Mouse (Mus musculus): ENCODE data around the gene Vps25. TPM values are rescaled to one million over a fixed set of nuclear protein-coding genes. Genes with fewer than 3 reads are reported as not detected.
A peak's percentile ranks its signal among the peaks of the same experiment; 100 is the strongest.

Gene Vps25
- polyA plus RNA-seq, 1 experiment: 92.6 TPM

DNA sequence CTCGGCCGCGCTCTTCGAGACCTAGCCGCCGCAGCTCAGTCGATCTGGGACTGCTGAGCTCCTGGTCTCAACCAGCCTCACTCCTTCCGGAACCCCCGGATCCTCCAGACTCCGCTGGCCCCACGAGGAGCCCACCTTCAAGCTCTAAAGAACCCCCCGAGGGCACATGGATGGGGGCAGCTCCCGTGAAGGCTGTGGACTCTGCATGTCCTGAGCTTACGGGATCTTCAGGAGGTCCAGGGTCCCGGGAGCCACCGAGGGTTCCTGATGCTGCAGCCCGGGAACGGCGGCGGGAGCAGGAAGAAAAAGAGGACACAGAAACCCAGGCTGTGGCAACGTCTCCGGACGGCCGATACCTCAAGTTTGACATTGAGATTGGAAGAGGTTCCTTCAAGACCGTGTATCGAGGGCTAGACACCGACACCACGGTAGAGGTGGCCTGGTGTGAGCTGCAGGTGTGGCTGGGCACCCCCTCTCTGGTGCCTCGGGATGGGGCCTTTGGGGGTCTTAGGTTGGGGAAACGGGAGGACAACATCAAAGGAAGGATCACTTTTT is 7.4 kb downstream of the Vps25 start:
- no peak for DNase-seq
- H3K27me3 ChIP-seq (ENCODE audit: control insufficient read depth, insufficient read depth, low read length): peaks cover 24% of the 10 kb centered on the region
- peaks cover 6% of the 10 kb centered on the region; the same call in 1 of the 2 replicates for H3K36me3 ChIP-seq (ENCODE audit: control insufficient read depth, insufficient read depth, low read length)
- WGBS: 5% methylated on average over 30 of the region's 30 CpGs
- H3K4me3 ChIP-seq (ENCODE audit: control insufficient read depth, insufficient read depth, low read length): peak overlapping the region; percentile 21
- peaks cover 20% of the 10 kb centered on the region for H3K4me1 ChIP-seq (replicated peaks; ENCODE audit: control insufficient read depth, insufficient read depth, low read length)
- H3K27ac ChIP-seq (ENCODE audit: control insufficient read depth, insufficient read depth, low read length): no peak overlapping the region
- TF ChIP-seq CTCF (IDR thresholded peaks at IDR 0.05; ENCODE audit: borderline replicate concordance, control insufficient read depth, extremely low read depth, insufficient read depth, low read length, poor library complexity): 0 out of 2 replicates have a peak, but pooled peaks have one; percentile 11
- no peak for TF ChIP-seq POLR2A (IDR thresholded peaks at IDR 0.05; ENCODE audit: control insufficient read depth, extremely low read depth, insufficient read depth, low read length, poor library complexity)

DNA sequence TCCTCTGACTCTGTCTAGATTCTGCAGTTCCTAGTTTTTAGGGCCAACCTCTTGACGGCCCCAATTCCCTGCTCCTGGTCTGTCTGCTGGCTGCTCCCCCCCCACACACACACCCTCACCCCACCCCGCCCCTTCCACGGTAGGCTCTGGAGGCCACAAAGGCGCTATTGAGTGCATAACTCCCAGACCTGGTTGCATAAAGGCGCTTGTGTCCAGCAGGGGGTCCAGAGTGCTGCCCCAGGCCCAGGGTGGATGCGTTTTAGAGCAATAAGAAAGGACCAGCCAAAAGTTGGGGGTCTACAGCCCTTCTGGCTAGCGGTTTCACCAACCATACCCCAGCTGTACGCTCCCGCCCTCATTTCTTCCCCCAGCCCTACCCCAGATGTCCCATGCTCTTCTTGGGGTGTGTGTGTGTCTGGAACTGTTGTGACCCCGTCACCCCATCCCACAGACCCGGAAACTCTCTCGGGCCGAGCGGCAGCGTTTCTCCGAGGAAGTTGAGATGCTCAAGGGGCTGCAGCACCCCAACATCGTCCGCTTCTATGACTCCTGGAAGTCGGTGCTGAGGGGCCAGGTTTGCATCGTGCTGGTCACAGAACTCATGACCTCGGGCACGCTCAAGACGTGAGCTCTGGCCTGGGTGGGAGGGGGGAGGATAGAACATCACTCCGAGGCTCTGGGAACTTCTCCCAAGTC is 8.9 kb downstream of the Vps25 start:
- TF ChIP-seq POLR2A (IDR thresholded peaks at IDR 0.05; ENCODE audit: control insufficient read depth, extremely low read depth, insufficient read depth, low read length, poor library complexity) (no peak), CTCF (IDR thresholded peaks at IDR 0.05; ENCODE audit: borderline replicate concordance, control insufficient read depth, extremely low read depth, insufficient read depth, low read length, poor library complexity) (no peak)
- no peak overlapping the region for H3K4me3 ChIP-seq (ENCODE audit: control insufficient read depth, insufficient read depth, low read length)
- DNase-seq: no peak
- H3K36me3 ChIP-seq (ENCODE audit: control insufficient read depth, insufficient read depth, low read length): peaks cover 6% of the 10 kb centered on the region; the same call in 1 of the 2 replicates
- peaks cover 24% of the 10 kb centered on the region for H3K27me3 ChIP-seq (ENCODE audit: control insufficient read depth, insufficient read depth, low read length)
- WGBS: 8% methylated on average over 24 of the region's 24 CpGs
- H3K27ac ChIP-seq (ENCODE audit: control insufficient read depth, insufficient read depth, low read length): no peak overlapping the region
- peaks cover 20% of the 10 kb centered on the region for H3K4me1 ChIP-seq (replicated peaks; ENCODE audit: control insufficient read depth, insufficient read depth, low read length)

DNA sequence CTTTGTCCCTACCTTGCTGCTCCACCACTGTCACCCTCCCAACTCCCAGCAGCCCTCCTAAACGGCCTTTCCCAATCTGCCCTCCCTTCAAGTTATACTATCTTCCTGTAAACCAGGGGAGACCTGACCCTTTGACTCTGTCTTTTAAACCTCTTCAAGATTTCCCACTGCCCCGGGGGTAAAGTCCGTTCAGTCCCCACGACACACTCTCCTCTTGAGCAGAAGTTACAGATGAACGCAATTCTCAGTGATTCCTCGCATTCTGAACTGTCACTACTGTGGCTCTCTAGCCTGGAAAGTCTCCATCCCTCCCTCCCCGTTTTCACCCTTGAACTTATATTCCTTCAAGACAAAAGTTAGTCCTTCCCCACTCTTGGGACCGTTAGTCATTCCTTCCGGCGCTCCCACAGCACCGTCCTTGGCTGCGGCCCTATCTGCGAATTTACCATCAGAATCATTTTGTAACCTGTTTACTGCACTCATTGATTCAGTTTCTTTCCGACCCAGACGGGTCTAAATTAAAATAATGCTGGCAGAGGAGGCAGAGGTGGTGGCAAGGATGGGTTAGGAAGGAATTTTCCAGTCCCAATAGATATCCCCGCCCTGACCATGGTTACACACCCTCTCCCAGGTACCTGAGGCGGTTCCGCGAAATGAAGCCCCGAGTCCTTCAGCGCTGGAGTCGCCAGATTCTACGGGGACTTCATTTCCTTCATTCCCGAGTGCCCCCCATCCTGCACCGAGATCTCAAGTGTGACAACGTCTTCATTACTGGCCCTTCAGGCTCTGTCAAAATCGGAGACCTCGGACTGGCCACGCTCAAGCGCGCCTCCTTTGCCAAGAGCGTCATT is 9.9 kb downstream of the Vps25 start:
- no peak for TF ChIP-seq CTCF (IDR thresholded peaks at IDR 0.05; ENCODE audit: borderline replicate concordance, control insufficient read depth, extremely low read depth, insufficient read depth, low read length, poor library complexity)
- TF ChIP-seq POLR2A (IDR thresholded peaks at IDR 0.05; ENCODE audit: control insufficient read depth, extremely low read depth, insufficient read depth, low read length, poor library complexity): no peak
- Histone ChIP-seq H3K27me3 (ENCODE audit: control insufficient read depth, insufficient read depth, low read length) (peaks cover 24% of the 10 kb centered on the region), H3K4me1 (replicated peaks; ENCODE audit: control insufficient read depth, insufficient read depth, low read length) (peaks cover 20% of the 10 kb centered on the region), H3K36me3 (ENCODE audit: control insufficient read depth, insufficient read depth, low read length) (peaks cover 6% of the 10 kb centered on the region; the same call in 1 of the 2 replicates), H3K27ac (ENCODE audit: control insufficient read depth, insufficient read depth, low read length) (no peak overlapping the region), H3K4me3 (ENCODE audit: control insufficient read depth, insufficient read depth, low read length) (no peak overlapping the region)
- DNase-seq: no peak
- 20% methylated on average over 32 of the region's 32 CpGs for WGBS

DNA sequence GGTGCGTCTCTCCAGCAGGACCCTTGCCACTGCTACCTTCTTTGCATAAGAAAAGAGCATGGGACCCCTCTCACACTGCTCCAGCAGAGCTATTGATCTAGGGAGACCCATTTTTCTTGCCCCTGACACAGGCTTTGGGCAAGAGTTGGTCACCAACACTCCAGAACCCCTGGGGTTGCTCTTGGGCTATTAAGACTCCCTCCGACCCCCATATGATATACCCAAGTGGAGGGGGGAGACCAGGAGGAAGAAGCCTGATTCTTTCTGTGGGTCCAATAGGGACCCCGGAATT is 10.4 kb downstream of the Vps25 start:
- 43% methylated on average over 3 of the region's 3 CpGs for WGBS
- no peak for TF ChIP-seq CTCF (IDR thresholded peaks at IDR 0.05; ENCODE audit: borderline replicate concordance, control insufficient read depth, extremely low read depth, insufficient read depth, low read length, poor library complexity)
- Histone ChIP-seq H3K27me3 (ENCODE audit: control insufficient read depth, insufficient read depth, low read length) (peaks cover 24% of the 10 kb centered on the region), H3K27ac (ENCODE audit: control insufficient read depth, insufficient read depth, low read length) (no peak overlapping the region), H3K36me3 (ENCODE audit: control insufficient read depth, insufficient read depth, low read length) (peaks cover 4% of the 10 kb centered on the region; the same call in 1 of the 2 replicates), H3K4me1 (replicated peaks; ENCODE audit: control insufficient read depth, insufficient read depth, low read length) (peaks cover 20% of the 10 kb centered on the region), H3K4me3 (ENCODE audit: control insufficient read depth, insufficient read depth, low read length) (no peak overlapping the region)
- no peak for DNase-seq

DNA sequence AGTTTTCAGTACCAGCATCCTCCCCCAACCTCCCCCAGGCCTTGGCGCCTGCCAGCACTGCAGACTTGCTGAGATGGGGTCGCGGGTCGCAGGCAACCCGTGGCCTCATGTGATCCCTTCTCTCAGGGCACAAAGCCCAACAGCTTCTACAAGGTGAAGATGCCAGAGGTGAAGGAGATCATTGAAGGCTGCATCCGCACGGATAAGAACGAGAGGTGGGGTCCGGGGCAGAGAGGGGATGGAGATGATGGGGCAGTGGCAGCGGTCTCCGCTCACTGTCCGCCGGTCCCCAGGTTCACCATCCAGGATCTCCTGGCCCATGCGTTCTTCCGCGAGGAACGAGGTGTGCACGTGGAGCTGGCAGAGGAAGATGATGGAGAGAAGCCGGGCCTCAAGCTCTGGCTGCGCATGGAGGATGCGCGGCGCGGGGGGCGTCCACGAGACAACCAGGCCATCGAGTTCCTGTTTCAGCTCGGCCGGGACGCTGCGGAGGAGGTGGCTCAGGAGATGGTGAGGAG is 11.5 kb downstream of the Vps25 start:
- Histone ChIP-seq H3K27me3 (ENCODE audit: control insufficient read depth, insufficient read depth, low read length) (peaks cover 27% of the 10 kb centered on the region), H3K36me3 (ENCODE audit: control insufficient read depth, insufficient read depth, low read length) (no peaks in the 10 kb centered on the region), H3K27ac (ENCODE audit: control insufficient read depth, insufficient read depth, low read length) (no peak overlapping the region), H3K4me3 (ENCODE audit: control insufficient read depth, insufficient read depth, low read length) (no peak overlapping the region), H3K4me1 (replicated peaks; ENCODE audit: control insufficient read depth, insufficient read depth, low read length) (peaks cover 18% of the 10 kb centered on the region)
- WGBS: 15% methylated on average over 31 of the region's 31 CpGs
- no peak for TF ChIP-seq POLR2A (IDR thresholded peaks at IDR 0.05; ENCODE audit: control insufficient read depth, extremely low read depth, insufficient read depth, low read length, poor library complexity)
- TF ChIP-seq CTCF (IDR thresholded peaks at IDR 0.05; ENCODE audit: borderline replicate concordance, control insufficient read depth, extremely low read depth, insufficient read depth, low read length, poor library complexity): no peak
- DNase-seq: no peak

DNA sequence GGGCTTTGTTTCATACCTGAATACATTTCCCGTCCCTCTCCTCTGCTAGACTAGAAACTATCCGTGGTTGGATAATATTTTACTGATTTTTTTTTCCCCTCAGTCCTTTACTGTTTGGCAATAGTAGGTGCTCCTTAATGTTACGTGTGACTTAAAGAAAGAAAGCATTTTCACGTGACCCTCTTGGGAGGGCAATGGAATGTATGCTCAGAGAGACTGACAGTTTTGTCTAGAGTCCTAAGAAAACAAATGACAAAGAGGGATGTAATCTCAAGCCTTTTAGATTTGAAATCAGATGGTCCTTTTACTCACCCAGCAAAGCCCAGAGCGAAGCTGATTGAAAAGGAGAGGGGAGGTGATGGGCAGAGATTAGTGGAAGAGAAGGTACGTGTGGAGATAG is 12.4 kb downstream of the Vps25 start:
- 59% methylated on average over 6 of the region's 6 CpGs for WGBS
- DNase-seq: no peak
- Histone ChIP-seq H3K4me3 (ENCODE audit: control insufficient read depth, insufficient read depth, low read length) (no peak overlapping the region), H3K36me3 (ENCODE audit: control insufficient read depth, insufficient read depth, low read length) (no peaks in the 10 kb centered on the region), H3K4me1 (replicated peaks; ENCODE audit: control insufficient read depth, insufficient read depth, low read length) (peaks cover 10% of the 10 kb centered on the region; the same call in 1 of the 2 replicates), H3K27me3 (ENCODE audit: control insufficient read depth, insufficient read depth, low read length) (peaks cover 21% of the 10 kb centered on the region), H3K27ac (ENCODE audit: control insufficient read depth, insufficient read depth, low read length) (no peak overlapping the region)
- TF ChIP-seq POLR2A (IDR thresholded peaks at IDR 0.05; ENCODE audit: control insufficient read depth, extremely low read depth, insufficient read depth, low read length, poor library complexity): no peak
- TF ChIP-seq CTCF (IDR thresholded peaks at IDR 0.05; ENCODE audit: borderline replicate concordance, control insufficient read depth, extremely low read depth, insufficient read depth, low read length, poor library complexity): no peak
